Mouse (Mus musculus) olfactory bulb, adult 2 months (tissue): ENCODE measurements around the gene Olfr38.

Experiments
- CTCF ChIP-seq: fragments of 200-500 bp; IDR thresholded peaks from 2 replicates; pipeline ENCODE4 v1.5.1; 2012; ENCODE audit warnings: low read depth, mild to moderate bottlenecking, low read length, moderate library complexity; ENCODE audit not compliant: insufficient read depth
- POLR2A ChIP-seq: fragments of 200-500 bp; IDR thresholded peaks from 2 replicates; pipeline ENCODE4 v1.6.1; 2012; ENCODE audit warnings: mild to moderate bottlenecking, low read depth, low read length, moderate library complexity; ENCODE audit not compliant: insufficient read depth

DNA sequence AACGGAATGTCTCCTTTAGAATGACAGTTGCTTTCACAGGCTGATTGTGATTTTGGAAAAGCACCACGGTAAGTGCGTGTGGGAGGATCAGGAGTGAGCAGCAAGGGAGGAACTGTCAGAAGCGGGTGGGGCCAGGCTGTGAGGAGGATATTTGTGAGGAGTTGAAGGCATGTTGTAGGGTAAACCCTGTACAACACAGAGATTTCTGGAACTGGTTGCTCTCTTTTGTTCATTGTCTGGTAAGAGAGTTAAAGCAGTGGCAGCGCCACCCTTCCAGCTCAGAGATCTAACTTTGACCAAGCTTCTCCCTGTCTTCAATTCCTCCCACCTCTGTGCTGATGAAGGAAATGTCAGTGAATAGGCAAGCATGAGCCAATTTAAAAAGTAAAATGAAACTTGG is 13.9 kb upstream of the Olfr38 start:
- TF ChIP-seq POLR2A (no peak), CTCF (no peak)
